Mouse (Mus musculus): ENCODE data around the gene CT030661.1. TPM values are rescaled to one million over a fixed set of nuclear protein-coding genes. Genes with fewer than 3 reads are reported as not detected.
"Not testable (repeated sequence)": the region's sequence is repeated elsewhere in the genome, so short reads cannot be mapped to it uniquely, and the experiment has no call there.

Gene CT030661.1
- polyA plus RNA-seq (2012; rRNA removed): 4.6 and 8.1 TPM in 2 replicates
- 13.3 and 13.9 TPM in 2 replicates for polyA plus RNA-seq (2014; fragmentation: Nextera tagmentation; extraction: Ambion mirVana)

DNA sequence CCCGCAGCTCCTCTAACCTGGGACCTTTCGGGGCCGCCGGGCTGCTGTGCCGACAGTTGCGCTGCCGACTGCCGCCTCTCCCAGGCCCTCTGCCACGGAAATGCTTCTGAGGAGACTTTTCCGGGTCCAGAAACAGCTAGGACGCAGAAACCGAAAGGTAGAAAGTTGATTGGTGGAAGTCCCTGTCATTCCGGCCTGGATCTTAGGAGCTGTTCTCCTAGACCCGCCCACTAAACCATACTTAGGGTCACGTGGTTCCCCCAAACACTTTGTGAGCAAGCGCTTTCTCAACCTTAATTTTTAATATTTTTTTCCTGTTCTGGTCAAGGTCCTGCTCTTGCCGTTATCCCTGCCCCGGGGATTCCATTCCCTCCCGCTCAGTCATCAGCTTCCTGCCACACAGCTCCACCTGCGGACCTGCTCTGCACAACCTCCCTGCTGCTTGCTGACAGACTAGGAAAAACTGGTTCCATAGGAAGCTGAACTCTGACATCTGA is at the start of gene CT030661.1:
Gene CT030661.1, minus strand, starts transcription at position 108 of the 497 bp plus-strand sequence.
- 1% methylated on average over 20 of the region's 20 CpGs for WGBS
- DNase-seq (ENCODE audit: low spot score) (peak; percentile 99), ATAC-seq (ENCODE audit: low FRiP score, low read depth) (peak; percentile 99)
- H3K9me3 ChIP-seq (ENCODE audit: control insufficient read depth, low read length); H3K27me3 ChIP-seq (ENCODE audit: control insufficient read depth, insufficient read depth, low read length); H3K4me1 ChIP-seq (ENCODE audit: control insufficient read depth, insufficient read depth, low read length); H3K36me3 ChIP-seq (ENCODE audit: control insufficient read depth, insufficient read depth, low read length): not testable (repeated sequence)
- peak; percentile 51; the same call in 1 of the 2 replicates for TF ChIP-seq POLR2A (IDR thresholded peaks at IDR 0.05; ENCODE audit: borderline replicate concordance, extremely low read depth, insufficient read depth, insufficient read length)
- H3K27ac ChIP-seq (replicated peaks; ENCODE audit: low read depth, low read length): 0 out of 2 replicates have a peak within 1 kb of the TSS, but pooled peaks have one; percentile 48
- H3K4me2 ChIP-seq (replicated peaks; ENCODE audit: low read depth, low read length, severe bottlenecking): peak within 1 kb of the TSS; percentile 48
- peak within 1 kb of the TSS; percentile 50 for H3K4me3 ChIP-seq (replicated peaks; ENCODE audit: low read length)
- H3K9ac ChIP-seq (ENCODE audit: low read depth, low read length, severe bottlenecking): peak within 1 kb of the TSS; percentile 69

DNA sequence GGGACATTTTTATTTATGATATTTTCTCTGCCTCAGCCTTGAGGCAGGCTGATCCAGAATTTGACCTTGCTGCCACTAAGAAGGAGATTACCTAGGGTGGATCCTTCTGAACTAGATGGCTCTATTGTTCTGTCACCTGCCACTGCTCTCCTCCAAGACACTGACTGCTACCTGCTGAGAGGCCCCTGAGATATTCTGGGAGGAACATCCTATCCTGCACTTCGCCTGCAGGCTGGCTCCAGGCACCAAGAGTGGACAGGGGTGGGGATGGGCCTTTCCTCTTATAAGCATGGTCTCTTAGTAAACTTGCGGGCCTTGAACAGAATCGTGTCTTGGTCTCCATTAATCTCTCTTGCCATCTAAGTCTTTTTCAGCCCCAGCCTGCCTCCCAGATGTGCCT is 49.3 kb upstream of the CT030661.1 start:
- Histone ChIP-seq H3K27me3 (ENCODE audit: control insufficient read depth, insufficient read depth, low read length) (no peaks in the 10 kb centered on the region), H3K9me3 (ENCODE audit: control insufficient read depth, low read length) (peaks cover 3% of the 10 kb centered on the region), H3K9ac (ENCODE audit: low read depth, low read length, severe bottlenecking) (no peak overlapping the region), H3K4me1 (ENCODE audit: control insufficient read depth, insufficient read depth, low read length) (no peaks in the 10 kb centered on the region), H3K36me3 (ENCODE audit: control insufficient read depth, insufficient read depth, low read length) (peaks cover 3% of the 10 kb centered on the region; the same call in 1 of the 2 replicates), H3K4me2 (replicated peaks; ENCODE audit: low read depth, low read length, severe bottlenecking) (no peak overlapping the region), H3K4me3 (replicated peaks; ENCODE audit: low read length) (no peak overlapping the region), H3K27ac (replicated peaks; ENCODE audit: low read depth, low read length) (no peak overlapping the region)
- DNase-seq (ENCODE audit: low spot score) (no peak), ATAC-seq (ENCODE audit: low FRiP score, low read depth) (no peak)
- 96% methylated on average over 3 of the region's 3 CpGs for WGBS
- no peak for TF ChIP-seq POLR2A (IDR thresholded peaks at IDR 0.05; ENCODE audit: borderline replicate concordance, extremely low read depth, insufficient read depth, insufficient read length)

DNA sequence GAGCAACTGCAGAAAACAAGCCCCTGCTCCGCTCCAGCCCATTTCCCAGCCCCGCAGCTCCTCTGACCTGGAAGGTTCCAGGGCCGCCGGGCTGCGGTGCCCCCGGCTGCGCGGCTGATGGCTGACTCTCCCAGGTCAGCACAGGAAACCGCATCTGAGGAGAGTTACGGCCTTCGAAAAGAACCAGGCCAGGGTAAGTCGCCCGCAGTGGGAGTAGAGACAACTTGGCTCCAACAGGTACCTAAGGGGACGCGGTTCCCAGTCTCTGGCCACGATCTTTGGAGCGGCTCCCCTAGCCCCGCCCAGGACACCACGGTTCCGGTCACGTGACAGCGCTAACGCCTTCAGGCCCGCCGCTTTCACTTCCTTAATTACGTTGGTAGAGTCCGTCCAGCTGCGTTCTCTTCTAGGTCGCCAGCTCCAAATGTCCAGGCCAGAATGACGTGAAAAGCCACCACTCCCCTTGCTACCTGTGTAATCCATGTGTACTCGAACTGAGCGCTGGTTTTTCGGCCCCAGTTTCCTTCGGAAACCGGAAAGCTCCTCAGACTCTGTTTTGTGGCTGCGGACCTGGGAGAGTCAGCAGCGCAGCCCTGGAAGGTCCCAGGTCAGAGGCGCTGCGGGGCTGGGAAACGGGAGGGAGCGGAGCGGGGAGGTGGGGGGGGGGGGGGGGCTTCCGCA is 46.6 kb upstream of the CT030661.1 start, which contains the start of the genes Zfp944 and Zfp758:
Gene Zfp944, minus strand, starts transcription at position 300 of the 681 bp plus-strand sequence.
Gene Zfp758, plus strand, starts transcription at position 353 of the 681 bp plus-strand sequence.
- WGBS: 0% methylated on average over 26 of the region's 43 CpGs
- Histone ChIP-seq H3K4me2 (replicated peaks; ENCODE audit: low read depth, low read length, severe bottlenecking) (peak within 1 kb of the TSS; percentile 51), H3K36me3 (ENCODE audit: control insufficient read depth, insufficient read depth, low read length) (peaks cover 15% of the 10 kb centered on the region), H3K9ac (ENCODE audit: low read depth, low read length, severe bottlenecking) (peak within 1 kb of the TSS; percentile 72), H3K27ac (replicated peaks; ENCODE audit: low read depth, low read length) (peak within 1 kb of the TSS; percentile 79), H3K4me3 (replicated peaks; ENCODE audit: low read length) (peak within 1 kb of the TSS; percentile 51)
- DNase-seq (ENCODE audit: low spot score): peak; percentile 16
- H3K9me3 ChIP-seq (ENCODE audit: control insufficient read depth, low read length); H3K27me3 ChIP-seq (ENCODE audit: control insufficient read depth, insufficient read depth, low read length); H3K4me1 ChIP-seq (ENCODE audit: control insufficient read depth, insufficient read depth, low read length): not testable (repeated sequence)
- peak; percentile 98 for ATAC-seq (ENCODE audit: low FRiP score, low read depth)

DNA sequence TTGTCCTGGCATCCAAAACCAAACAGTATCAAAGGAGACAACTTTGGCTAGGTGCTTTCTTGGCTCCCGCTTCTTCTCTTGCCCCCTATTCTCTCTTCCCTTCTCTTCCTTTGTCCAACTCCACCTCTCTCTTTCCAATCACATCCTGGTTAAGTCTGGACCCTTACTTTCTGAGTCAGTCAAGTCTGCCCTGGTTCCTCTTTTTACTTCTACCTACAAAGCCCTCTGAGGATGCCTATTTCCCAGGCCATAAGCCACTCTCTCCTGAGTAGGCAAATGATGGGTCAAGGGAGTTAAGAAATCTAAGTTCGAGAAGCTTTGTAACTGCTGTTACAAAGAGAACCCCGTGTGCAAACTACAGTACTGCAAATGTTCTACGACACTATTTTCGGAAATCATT is 45.9 kb upstream of the CT030661.1 start:
- Histone ChIP-seq H3K4me3 (replicated peaks; ENCODE audit: low read length) (peak overlapping the region; percentile 51), H3K9ac (ENCODE audit: low read depth, low read length, severe bottlenecking) (peak overlapping the region; percentile 72), H3K36me3 (ENCODE audit: control insufficient read depth, insufficient read depth, low read length) (peaks cover 17% of the 10 kb centered on the region), H3K4me2 (replicated peaks; ENCODE audit: low read depth, low read length, severe bottlenecking) (peak overlapping the region; percentile 51), H3K9me3 (ENCODE audit: control insufficient read depth, low read length) (peaks cover 3% of the 10 kb centered on the region), H3K27ac (replicated peaks; ENCODE audit: low read depth, low read length) (no peak overlapping the region), H3K27me3 (ENCODE audit: control insufficient read depth, insufficient read depth, low read length) (no peaks in the 10 kb centered on the region), H3K4me1 (ENCODE audit: control insufficient read depth, insufficient read depth, low read length) (no peaks in the 10 kb centered on the region)
- TF ChIP-seq POLR2A (IDR thresholded peaks at IDR 0.05; ENCODE audit: borderline replicate concordance, extremely low read depth, insufficient read depth, insufficient read length): no peak
- no peak for DNase-seq (ENCODE audit: low spot score)
- ATAC-seq (ENCODE audit: low FRiP score, low read depth): no peak
- 23% methylated on average over 5 of the region's 5 CpGs for WGBS

DNA sequence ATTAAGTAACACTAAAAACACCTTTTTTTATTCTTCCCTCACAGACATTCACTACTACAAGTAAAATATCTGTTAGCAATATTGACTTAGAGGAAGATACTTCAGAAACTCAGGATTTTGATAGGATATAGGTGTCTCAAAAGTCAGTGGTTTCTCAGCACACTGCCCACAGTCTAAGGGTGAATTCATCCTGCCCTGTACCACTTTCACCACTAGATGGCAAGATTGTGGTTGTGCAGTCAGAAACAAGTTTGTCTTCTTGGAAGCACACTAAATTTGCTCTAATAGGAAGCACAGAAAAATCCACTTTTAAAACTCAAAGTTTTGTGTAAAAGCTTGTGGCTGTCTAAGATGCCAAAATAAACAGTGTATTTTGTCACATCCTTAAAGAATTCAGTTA is 38.2 kb upstream of the CT030661.1 start:
- Histone ChIP-seq H3K9me3 (ENCODE audit: control insufficient read depth, low read length) (no peaks in the 10 kb centered on the region), H3K4me3 (replicated peaks; ENCODE audit: low read length) (no peak overlapping the region), H3K36me3 (ENCODE audit: control insufficient read depth, insufficient read depth, low read length) (peaks cover 18% of the 10 kb centered on the region), H3K4me1 (ENCODE audit: control insufficient read depth, insufficient read depth, low read length) (no peaks in the 10 kb centered on the region), H3K9ac (ENCODE audit: low read depth, low read length, severe bottlenecking) (no peak overlapping the region), H3K4me2 (replicated peaks; ENCODE audit: low read depth, low read length, severe bottlenecking) (no peak overlapping the region), H3K27ac (replicated peaks; ENCODE audit: low read depth, low read length) (no peak overlapping the region), H3K27me3 (ENCODE audit: control insufficient read depth, insufficient read depth, low read length) (no peaks in the 10 kb centered on the region)
- no peak for TF ChIP-seq POLR2A (IDR thresholded peaks at IDR 0.05; ENCODE audit: borderline replicate concordance, extremely low read depth, insufficient read depth, insufficient read length)
- ATAC-seq (ENCODE audit: low FRiP score, low read depth): no peak
- DNase-seq (ENCODE audit: low spot score): peak; percentile 49

DNA sequence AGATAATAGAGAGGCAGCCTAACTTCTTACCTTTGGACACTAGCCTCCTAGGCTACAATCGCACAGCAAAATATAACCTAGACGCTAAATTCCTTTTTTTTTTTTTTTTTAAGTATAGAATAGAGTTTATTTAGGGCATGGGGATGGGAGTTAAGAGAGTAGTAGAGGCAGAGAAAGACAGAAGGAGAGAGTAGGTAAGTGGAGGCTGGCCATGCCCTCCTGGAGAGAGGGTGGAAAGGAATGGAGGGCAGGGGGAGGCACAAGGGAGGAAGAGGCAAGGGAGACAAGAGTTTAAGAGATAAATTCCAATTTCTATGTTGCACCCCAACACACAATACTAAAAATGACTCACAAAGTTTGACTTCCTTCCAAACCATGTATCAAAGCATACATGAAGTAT is 610 bp upstream of the CT030661.1 start:
- not testable (repeated sequence) for H3K9me3 ChIP-seq (ENCODE audit: control insufficient read depth, low read length); H3K36me3 ChIP-seq (ENCODE audit: control insufficient read depth, insufficient read depth, low read length); DNase-seq (ENCODE audit: low spot score); ATAC-seq (ENCODE audit: low FRiP score, low read depth); H3K4me1 ChIP-seq (ENCODE audit: control insufficient read depth, insufficient read depth, low read length); H3K27me3 ChIP-seq (ENCODE audit: control insufficient read depth, insufficient read depth, low read length)
- 14% methylated on average over 2 of the region's 2 CpGs for WGBS
- peak overlapping the region; percentile 69 for H3K9ac ChIP-seq (ENCODE audit: low read depth, low read length, severe bottlenecking)
- peak overlapping the region; percentile 48 for H3K4me2 ChIP-seq (replicated peaks; ENCODE audit: low read depth, low read length, severe bottlenecking)
- H3K4me3 ChIP-seq (replicated peaks; ENCODE audit: low read length): peak overlapping the region; percentile 50
- H3K27ac ChIP-seq (replicated peaks; ENCODE audit: low read depth, low read length): 0 out of 2 replicates have a peak overlapping the region, but pooled peaks have one; percentile 48

DNA sequence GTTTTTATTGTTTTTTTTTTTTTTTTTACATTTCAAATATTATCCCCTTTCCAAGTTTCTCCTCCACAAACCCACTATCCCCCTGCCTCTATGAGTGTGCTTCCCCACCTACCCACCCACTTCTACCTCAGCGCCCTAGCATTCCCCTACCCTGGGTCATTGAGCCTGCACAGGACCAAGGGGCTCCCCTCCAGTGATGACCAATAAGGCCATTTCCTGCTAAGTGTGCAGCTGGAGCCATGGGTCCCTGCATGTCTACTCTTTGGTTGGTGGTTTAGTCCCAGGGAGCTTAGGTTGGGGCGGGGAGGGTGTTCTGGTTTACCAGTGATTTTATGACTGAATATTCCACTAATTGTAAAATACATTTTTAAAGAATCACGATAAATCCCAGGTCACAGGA is 418 bp downstream of the CT030661.1 start:
- Histone ChIP-seq H3K4me3 (replicated peaks; ENCODE audit: low read length) (peak overlapping the region; percentile 50), H3K9ac (ENCODE audit: low read depth, low read length, severe bottlenecking) (peak overlapping the region; percentile 69), H3K4me2 (replicated peaks; ENCODE audit: low read depth, low read length, severe bottlenecking) (peak overlapping the region; percentile 48)
- H3K27ac ChIP-seq (replicated peaks; ENCODE audit: low read depth, low read length); H3K4me1 ChIP-seq (ENCODE audit: control insufficient read depth, insufficient read depth, low read length); H3K9me3 ChIP-seq (ENCODE audit: control insufficient read depth, low read length); H3K36me3 ChIP-seq (ENCODE audit: control insufficient read depth, insufficient read depth, low read length); H3K27me3 ChIP-seq (ENCODE audit: control insufficient read depth, insufficient read depth, low read length); DNase-seq (ENCODE audit: low spot score): not testable (repeated sequence)
- 0% methylated on average over 3 of the region's 3 CpGs for WGBS
- peak; percentile 42; the same call in 1 of the 2 replicates for ATAC-seq (ENCODE audit: low FRiP score, low read depth)

Data from limb, embryonic 14.5 days (tissue).